Mouse (Mus musculus) left cerebral cortex, postnatal 25 days (tissue): ENCODE data around the gene Tbc1d5. TPM values are rescaled to one million over a fixed set of nuclear protein-coding genes. Genes with fewer than 3 reads are reported as not detected.

Source experiments
- DNase-seq, 2 experiments: peaks; one replicate each; pipeline ENCODE4 v3.0.0; 2022; ENCODE audit warnings: low spot score in 2 of 2, mixed read lengths in 1 of 2
- intact Hi-C: fragments of 180-260 bp; cut with DNase I; formaldehyde crosslinking; loops from one replicate; pipeline ENCODE4 v1.15.1; 2025
- total RNA-seq, 2 experiments: library from RNA; stranded (reverse); gene quantifications; 2 replicates each; pipeline ENCODE4 v1.2.3; 2021

Tbc1d5 gene
- total RNA-seq, 2 experiments from 2014 or later: 25.4 to 26.4 TPM

- intact Hi-C loops: no loop called here
- DNase-seq: no peak
Measured at GRCm38 (mm10) chr17:50788835-50789234, 390.3 kb downstream of the Tbc1d5 start.

DNA sequence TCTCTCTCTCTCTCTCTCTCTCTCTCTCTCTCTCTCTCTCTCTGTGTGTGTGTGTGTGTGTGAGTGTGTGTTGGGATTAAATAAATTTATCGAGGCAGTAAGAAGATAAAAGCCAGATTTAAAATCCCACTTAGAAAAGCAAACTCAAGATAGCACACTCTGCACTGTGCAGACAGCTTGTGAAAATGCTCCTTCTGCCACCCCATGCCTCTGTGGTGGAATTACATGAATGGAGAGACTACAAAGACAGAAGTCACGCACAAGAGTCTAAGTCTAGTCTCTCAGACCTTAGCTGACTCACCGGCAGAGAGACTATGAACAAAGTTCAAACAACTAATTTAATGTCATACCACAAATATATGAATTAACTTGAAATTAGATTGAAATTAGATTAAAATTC, 403.9 kb downstream of the Tbc1d5 start:
- peak in 1 of 2 experiments; percentile 71 for DNase-seq
- intact Hi-C loops: loop anchor here (5.0 kb wide), 1 partner anchor 483 kb away; the partner anchor contains the start of gene Dazl

DNA sequence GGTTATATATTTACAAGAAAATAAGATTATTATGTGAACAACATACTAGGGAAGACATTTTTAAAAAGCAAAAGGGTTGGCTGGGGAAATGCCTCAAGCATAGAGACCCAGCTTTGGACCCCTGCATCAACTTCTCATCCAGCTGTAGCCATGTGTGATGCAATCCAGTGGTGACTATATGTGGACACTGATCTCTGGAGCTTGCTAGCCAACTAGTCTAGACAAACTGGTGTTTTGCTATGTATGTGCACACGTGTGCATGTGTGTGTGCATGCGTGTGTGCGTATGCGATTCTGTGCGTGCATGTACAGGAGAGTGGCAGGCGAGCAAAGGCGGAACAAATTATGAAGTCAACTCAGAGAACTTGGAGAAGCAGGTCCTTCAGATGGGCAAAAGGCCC, 414.8 kb downstream of the Tbc1d5 start:
- DNase-seq: no peak
- intact Hi-C loops: no loop called here

DNA sequence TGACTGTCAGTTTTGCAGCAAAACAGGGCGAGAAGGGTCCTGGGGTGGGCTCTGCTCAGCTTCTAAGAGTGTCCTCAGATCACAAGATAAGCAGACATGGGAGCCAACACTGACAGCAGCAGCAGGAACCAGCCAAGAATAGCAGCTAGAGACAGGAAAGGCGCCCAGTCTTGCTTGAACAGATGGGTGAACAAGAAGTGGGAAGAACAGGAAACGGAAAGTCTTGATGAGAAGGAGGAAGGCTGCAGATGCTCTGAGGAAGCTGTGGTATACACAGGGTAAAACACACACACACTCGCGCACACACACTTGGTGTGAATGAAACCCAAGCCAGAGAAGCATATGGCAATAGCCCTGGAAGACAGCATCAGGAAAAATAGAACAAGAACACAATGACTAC, 415.7 kb downstream of the Tbc1d5 start:
- intact Hi-C loops: loop anchor here (1.0 to 2.0 kb wide), 6 partner anchors 81 to 372 kb away; partner anchors contain the start of gene Plcl2
- peak; percentile 78 to 97 for DNase-seq

DNA sequence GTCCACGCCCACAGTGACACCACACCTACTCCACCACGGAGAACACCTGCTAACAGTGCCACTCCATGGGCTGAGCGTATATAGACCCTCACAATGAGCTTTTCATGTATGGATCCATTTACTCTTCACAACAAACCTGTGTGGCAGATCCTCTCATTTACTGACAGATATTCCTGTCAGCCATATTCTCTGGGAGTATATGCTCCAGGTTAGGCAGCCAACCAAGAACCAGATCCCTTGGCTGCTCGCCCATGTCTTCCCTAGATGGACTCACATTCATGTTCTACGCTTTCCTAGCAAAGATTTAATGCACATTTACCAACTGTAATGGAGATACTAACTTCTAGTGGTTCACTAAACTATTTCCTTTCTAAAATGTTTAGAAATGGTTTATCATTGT, 416.9 kb downstream of the Tbc1d5 start:
- intact Hi-C loops: loop anchor here (2.0 kb wide), 3 partner anchors 79 to 253 kb away; partner anchors contain the start of gene Plcl2
- peak; percentile 20 to 47 for DNase-seq

DNA sequence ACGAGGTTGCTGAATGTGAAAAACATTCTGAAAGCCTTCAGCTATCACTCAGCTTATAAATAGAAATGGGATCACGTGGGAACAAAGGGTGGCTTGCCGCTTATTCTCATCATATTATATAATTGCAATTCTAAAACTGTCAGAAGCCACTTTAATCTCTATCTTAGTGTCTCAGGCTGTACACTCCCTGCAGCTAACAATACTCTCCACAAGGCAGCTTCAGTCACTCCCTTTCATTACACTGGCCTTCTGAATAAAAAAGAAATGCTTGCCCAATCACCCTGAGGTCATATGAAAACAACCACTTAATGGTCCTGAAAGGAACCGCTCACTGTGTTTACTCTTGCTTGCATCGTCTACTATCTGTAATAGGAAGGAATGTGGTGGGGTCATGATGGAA, 418.1 kb downstream of the Tbc1d5 start:
- intact Hi-C loops: no loop called here
- peak; percentile 28 to 75 for DNase-seq

- DNase-seq: peak in 1 of 2 experiments; percentile 30
- intact Hi-C loops: no loop called here
Measured at GRCm38 (mm10) chr17:50753356-50754138, 425.6 kb downstream of the Tbc1d5 start.

DNA sequence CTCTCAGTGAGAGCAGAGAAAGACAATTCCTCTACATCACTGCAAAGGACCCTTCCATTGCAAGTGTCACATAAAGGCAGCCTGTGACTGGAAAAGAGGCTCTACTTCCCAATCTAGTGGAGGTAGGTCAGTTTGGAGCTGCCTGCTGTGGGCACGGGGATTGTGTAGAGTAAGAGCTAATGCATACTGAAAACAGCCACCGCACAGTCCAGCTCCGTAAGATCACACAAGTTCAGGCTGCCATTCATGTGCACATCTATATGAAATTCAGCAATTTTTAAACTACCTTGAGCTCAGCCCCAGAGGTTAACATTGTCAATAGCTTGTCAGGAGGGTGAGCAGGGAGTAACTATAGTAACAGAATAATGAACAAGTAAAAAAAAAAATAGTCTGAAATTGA, 426.4 kb downstream of the Tbc1d5 start:
- intact Hi-C loops: no loop called here
- no peak for DNase-seq

- intact Hi-C loops: no loop called here
- DNase-seq: no peak
Measured at GRCm38 (mm10) chr17:50751911-50752310, 427.2 kb downstream of the Tbc1d5 start.

- intact Hi-C loops: no loop called here
Measured at GRCm38 (mm10) chr17:50750874-50751273, 428.3 kb downstream of the Tbc1d5 start.

DNA sequence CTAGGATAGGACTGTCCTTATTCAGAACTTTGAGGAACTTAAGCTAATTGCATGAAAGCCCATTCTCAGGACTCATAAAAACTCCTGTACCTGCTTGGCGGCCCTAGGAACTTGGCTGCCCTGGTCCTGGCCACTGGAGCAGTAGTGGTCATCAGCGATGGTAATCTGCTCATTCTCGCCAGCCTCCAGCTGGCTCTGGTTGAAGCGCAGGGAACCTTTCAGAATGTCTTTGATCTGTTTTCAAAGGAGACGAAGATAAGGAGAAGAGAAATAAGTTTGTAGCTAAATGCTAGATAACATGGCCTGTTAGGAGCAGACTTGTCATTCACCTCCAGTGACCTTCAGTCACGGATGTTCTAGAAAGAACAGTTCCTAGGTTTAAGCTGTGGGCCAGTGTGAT, 437.8 kb downstream of the Tbc1d5 start:
- intact Hi-C loops: no loop called here
- no peak for DNase-seq

More at GRCm38 (mm10) chr17:50750874-50751273, 428.3 kb downstream of the Tbc1d5 start:
- DNase-seq: no peak

- intact Hi-C loops: no loop called here
- DNase-seq: no peak
Measured at GRCm38 (mm10) chr17:50740804-50741203, 438.3 kb downstream of the Tbc1d5 start.

GRCm38 (mm10) chr17:50738476-50738875, 440.7 kb downstream of the Tbc1d5 start:
- DNase-seq: no peak
- intact Hi-C loops: no loop called here

DNA sequence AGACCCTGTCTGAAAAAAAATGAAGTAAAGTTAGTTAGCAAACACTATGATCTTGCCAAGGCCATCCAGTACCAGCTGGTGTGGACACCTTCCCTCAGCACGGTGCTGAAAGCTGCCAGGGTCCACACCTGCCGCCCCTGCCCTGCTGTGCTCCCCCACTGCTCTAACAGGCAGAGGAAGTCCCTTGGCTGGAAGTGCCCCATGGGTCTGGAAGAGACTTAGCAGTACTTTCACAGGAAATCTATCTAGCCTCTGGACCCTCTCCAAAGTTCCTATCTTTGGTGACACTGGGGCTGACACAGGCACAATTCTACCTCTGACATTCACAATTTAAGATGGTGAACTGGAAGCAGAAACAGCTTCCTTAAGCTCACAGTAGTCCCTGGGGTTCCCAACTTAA, 442.1 kb downstream of the Tbc1d5 start:
- intact Hi-C loops: no loop called here
- no peak for DNase-seq

- intact Hi-C loops: no loop called here
- peak in 1 of 2 experiments; percentile 28 for DNase-seq
Measured at GRCm38 (mm10) chr17:50735955-50736533, 443.1 kb downstream of the Tbc1d5 start.

DNA sequence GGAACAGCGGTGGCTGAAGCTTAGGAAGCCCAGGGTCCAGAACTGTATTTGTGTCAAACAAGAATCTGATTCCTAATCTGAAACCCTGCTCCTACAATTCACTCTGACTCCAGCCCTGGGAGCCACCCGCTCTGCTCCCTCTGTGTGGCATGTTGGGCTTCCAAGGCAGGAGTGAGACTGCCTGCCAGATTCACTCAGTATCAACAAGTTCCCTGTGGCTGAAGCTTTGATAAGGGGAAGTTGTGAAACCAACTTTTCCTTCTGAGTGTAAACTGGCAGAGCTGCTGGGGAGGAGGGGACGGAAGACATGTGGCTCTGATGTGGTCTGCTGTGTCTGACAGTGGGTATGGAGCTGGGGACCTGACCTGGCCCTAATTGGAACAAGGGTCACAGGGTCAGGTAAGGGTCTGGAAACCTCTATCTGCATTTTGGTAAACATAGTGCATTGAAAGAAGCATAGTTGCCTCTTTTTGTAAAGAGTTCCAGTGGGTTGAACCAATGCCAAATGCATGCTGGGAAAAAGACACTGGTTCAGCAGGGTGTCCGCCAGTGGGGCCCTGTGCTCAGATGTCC, 443.7 kb downstream of the Tbc1d5 start:
- intact Hi-C loops: no loop called here
- DNase-seq: peak in 1 of 2 experiments; percentile 36

DNA sequence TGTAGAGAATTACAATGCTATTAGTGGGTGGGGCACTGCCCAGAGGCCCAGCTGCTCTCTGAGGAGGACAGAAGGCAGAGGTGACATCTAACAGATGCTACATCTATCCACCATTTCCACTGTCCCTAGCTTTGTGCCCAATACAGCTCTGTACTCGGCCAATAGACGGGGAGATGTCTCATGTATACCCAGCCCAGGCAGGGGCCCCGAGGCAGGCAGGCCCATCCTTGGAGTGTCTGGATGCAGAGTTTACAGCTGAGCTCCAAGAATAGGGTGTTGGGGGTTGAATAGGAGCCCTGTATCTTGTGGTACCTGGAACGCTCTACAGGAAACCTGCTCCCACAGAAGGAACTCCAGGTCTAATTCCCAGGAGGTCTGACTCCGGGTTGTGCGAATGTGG, 444.4 kb downstream of the Tbc1d5 start:
- intact Hi-C loops: no loop called here
- no peak for DNase-seq

DNA sequence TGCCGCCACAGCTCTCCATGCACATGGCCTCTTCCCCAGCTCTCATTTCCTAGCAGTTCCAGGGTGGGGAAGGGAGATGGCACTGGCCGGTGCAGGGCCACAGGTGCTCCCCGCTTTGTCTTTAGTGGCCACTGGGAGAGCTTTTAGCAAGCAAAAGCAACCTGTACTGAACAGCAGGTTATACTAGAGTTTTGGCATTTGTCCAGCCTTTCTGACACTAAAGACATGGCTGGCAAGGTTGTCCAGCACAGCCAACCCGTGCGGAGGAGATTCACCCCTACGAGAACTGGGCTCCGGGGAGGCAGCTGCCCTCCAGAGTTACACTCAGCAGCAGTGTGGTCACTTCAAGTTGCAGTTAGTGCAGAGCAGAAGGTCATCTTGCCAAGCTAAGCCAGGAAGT, 445.8 kb downstream of the Tbc1d5 start:
- no peak for DNase-seq
- intact Hi-C loops: no loop called here

DNA sequence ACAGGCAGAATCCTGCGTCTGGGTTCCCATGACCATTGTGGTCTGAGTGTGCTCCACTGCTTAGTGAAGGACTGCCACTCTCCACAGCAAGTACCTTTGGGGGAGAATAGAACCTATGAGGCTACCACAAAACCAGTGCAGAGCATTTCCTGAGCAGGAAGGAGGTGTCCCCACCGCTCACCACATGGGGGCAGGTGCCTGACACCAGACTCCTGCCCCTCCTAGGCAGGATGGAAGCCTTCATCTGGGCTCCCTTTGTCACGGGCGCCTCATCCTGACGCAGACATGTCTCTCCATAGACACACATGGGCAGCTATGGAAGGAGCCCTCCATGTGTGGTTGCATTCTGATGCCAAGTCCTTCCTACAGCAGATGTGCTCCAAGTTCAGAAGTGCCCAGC, 447.3 kb downstream of the Tbc1d5 start:
- intact Hi-C loops: no loop called here
- DNase-seq: no peak

- intact Hi-C loops: no loop called here
Measured at GRCm38 (mm10) chr17:50730896-50731295, 448.3 kb downstream of the Tbc1d5 start.

GRCm38 (mm10) chr17:50729577-50729976, 449.6 kb downstream of the Tbc1d5 start:
- DNase-seq: no peak
- intact Hi-C loops: no loop called here

More at GRCm38 (mm10) chr17:50730896-50731295, 448.3 kb downstream of the Tbc1d5 start:
- no peak for DNase-seq
